Mouse (Mus musculus) neural tube, embryonic 13.5 days (tissue): ENCODE results near the gene Mpeg1. TPM values are rescaled to one million over a fixed set of nuclear protein-coding genes. Genes with fewer than 3 reads are reported as not detected.

Experiments used
- ATAC-seq: fragments of 200-750 bp; cut with Nextera tagmentation; 2 replicates; pipeline ENCODE4 v1.8.0; 2017; ENCODE audit warnings: low read depth, mild to moderate bottlenecking, moderate TSS enrichment, moderate library complexity
- H3K27ac ChIP-seq: fragments of 300-500 bp; sonication (generic); replicated peaks from 2 replicates; pipeline ENCODE4 v1.5.1; 2015; ENCODE audit warnings: moderate library complexity, mild to moderate bottlenecking, inconsistent platforms
- H3K27me3 ChIP-seq: fragments of 300-500 bp; sonication (generic); 2 replicates; pipeline ENCODE4 v1.6.1; 2015; ENCODE audit warnings: mild to moderate bottlenecking, inconsistent platforms
- H3K36me3 ChIP-seq: fragments of 300-500 bp; sonication (generic); 2 replicates; pipeline ENCODE4 v1.6.1; 2015; ENCODE audit warnings: mild to moderate bottlenecking, inconsistent platforms
- H3K4me1 ChIP-seq: fragments of 300-500 bp; sonication (generic); replicated peaks from 2 replicates; pipeline ENCODE4 v1.6.1; 2015; ENCODE audit warnings: inconsistent platforms
- H3K4me2 ChIP-seq: fragments of 300-500 bp; sonication (generic); 2 replicates; pipeline ENCODE4 v1.6.1; 2015; ENCODE audit warnings: inconsistent platforms, mild to moderate bottlenecking, moderate library complexity
- H3K4me3 ChIP-seq: fragments of 300-500 bp; sonication (generic); 2 replicates; pipeline ENCODE4 v1.5.1; 2015; ENCODE audit warnings: mild to moderate bottlenecking, inconsistent platforms
- H3K9ac ChIP-seq: fragments of 300-500 bp; sonication (generic); 2 replicates; pipeline ENCODE4 v1.6.1; 2015; ENCODE audit warnings: moderate library complexity, mild to moderate bottlenecking, inconsistent platforms
- H3K9me3 ChIP-seq: fragments of 300-500 bp; sonication (generic); 2 replicates; pipeline ENCODE4 v1.6.1; 2016; ENCODE audit warnings: inconsistent platforms
- WGBS: fragments of 180-500 bp; shearing (Covaris S2); methylation state at CpG from one replicate; pipeline ENCODE4 v1.1.7; 2015; 5-methylcytosine and 5-hydroxymethylcytosine counted together
- polyA plus RNA-seq: library from polyadenylated mRNA; unstranded; fragments of >200 nt; fragmentation: Nextera tagmentation; extraction: Ambion mirVana; gene quantifications from 2 replicates; pipeline ENCODE4 v1.2.1, GENCODE M21; 2015

The Mpeg1 gene
- polyA plus RNA-seq, 1 experiment from 2014 or later: 0.89 TPM

DNA sequence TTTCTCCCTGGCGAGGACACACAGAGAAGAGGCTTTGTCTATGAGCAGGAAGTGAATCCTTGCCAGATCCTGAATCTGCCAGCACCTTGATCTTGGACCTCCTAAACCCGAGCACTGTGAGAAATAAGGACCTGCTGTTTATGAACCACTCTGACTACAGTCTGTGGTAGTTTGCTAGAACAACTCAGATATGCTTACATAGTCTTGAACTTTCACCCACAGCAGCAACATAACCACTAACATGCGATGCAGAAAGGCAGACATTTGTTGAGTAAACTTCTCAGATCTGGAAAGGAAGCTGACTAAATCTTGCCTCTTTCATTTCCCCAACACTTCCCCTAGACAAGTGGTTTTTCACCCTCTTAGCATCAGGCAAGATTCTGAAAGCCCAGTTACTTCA, 11.3 kb downstream of the Mpeg1 start:
- ATAC-seq: no peak
- Histone ChIP-seq H3K9me3 (no peaks in the 10 kb centered on the region), H3K4me1 (peaks cover 20% of the 10 kb centered on the region), H3K27ac (no peak overlapping the region; the same call in 1 of the 2 replicates), H3K4me3 (no peak overlapping the region), H3K36me3 (peaks cover 82% of the 10 kb centered on the region), H3K4me2 (no peak overlapping the region), H3K27me3 (no peaks in the 10 kb centered on the region), H3K9ac (no peak overlapping the region)
- WGBS: 74% methylated on average over 3 of the region's 3 CpGs

DNA sequence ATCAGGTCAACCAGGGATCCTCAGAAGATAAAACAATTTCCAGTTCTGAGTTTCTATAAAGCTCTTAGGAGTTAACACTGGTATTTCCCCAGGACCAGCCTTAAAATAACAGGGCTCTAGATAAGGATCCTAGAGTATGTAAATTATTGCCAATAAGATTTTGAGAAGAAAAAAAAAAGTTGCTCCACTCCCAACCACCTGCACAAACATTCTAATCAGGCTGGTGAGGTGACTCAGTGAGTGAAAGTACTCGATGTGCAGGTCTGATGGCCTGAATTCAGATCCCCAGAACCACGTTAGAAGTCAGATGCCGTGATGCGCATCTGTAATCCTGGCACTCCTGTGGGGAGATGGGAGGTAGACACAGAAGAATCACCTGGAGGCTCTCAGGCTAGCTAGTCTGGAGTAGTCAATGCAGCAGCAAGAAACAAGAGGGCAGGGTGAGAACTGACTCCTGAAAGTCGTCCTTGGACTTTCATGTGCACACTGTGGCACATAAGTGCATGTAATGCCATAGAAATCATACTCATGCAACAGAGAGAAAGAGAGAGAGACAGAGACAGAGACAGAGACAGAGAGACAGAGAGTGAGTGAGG, 11.9 kb downstream of the Mpeg1 start:
- peaks cover 25% of the 10 kb centered on the region for H3K4me1 ChIP-seq
- H3K27ac ChIP-seq: no peak overlapping the region
- no peak overlapping the region for H3K4me3 ChIP-seq
- H3K27me3 ChIP-seq: no peaks in the 10 kb centered on the region
- H3K4me2 ChIP-seq: no peak overlapping the region
- ATAC-seq: no peak
- WGBS: 88% methylated on average over 5 of the region's 5 CpGs
- no peaks in the 10 kb centered on the region for H3K9me3 ChIP-seq
- peaks cover 82% of the 10 kb centered on the region for H3K36me3 ChIP-seq
- no peak overlapping the region for H3K9ac ChIP-seq

GRCm38 (mm10) chr19:12473201-12473641, 12.6 kb downstream of the Mpeg1 start:
- no peaks in the 10 kb centered on the region for H3K9me3 ChIP-seq
- H3K36me3 ChIP-seq: peaks cover 81% of the 10 kb centered on the region
- H3K4me2 ChIP-seq: no peak overlapping the region
- no peak overlapping the region for H3K4me3 ChIP-seq
- no peak overlapping the region; the same call in 1 of the 2 replicates for H3K27ac ChIP-seq
- 78% methylated on average over 4 of the region's 4 CpGs for WGBS
- no peaks in the 10 kb centered on the region for H3K27me3 ChIP-seq
- no peak for ATAC-seq
- no peak overlapping the region for H3K9ac ChIP-seq
- H3K4me1 ChIP-seq: peaks cover 25% of the 10 kb centered on the region

DNA sequence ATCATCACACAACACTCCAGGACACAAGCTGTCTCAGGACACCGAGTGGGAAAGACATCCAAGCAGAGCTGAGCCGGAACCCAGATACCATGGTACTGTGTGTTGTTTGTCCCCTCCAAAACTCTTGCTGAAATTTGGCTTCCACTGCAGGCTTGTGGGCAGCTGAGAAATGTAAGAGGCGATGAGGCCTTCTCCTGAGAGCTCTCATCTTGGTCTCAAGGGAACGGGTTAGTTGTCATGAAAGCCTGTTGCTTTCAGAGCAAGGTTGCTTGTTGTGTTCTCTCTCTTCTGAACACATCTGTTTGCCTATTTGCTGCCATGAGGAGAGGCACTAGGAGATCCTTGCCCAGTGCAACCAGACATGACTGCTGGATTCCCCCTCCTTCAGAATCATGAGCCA, 13.4 kb downstream of the Mpeg1 start:
- 90% methylated on average over 4 of the region's 4 CpGs for WGBS
- no peak overlapping the region; the same call in 1 of the 2 replicates for H3K27ac ChIP-seq
- H3K9me3 ChIP-seq: no peaks in the 10 kb centered on the region
- no peak for ATAC-seq
- H3K4me3 ChIP-seq: no peak overlapping the region
- H3K9ac ChIP-seq: no peak overlapping the region
- H3K4me2 ChIP-seq: no peak overlapping the region
- H3K4me1 ChIP-seq: peaks cover 25% of the 10 kb centered on the region
- H3K36me3 ChIP-seq: peaks cover 81% of the 10 kb centered on the region
- no peaks in the 10 kb centered on the region for H3K27me3 ChIP-seq

GRCm38 (mm10) chr19:12475380-12476250, 15.0 kb downstream of the Mpeg1 start:
- H3K9ac ChIP-seq: no peak overlapping the region
- H3K4me1 ChIP-seq: peaks cover 25% of the 10 kb centered on the region
- H3K36me3 ChIP-seq: peaks cover 82% of the 10 kb centered on the region
- H3K27me3 ChIP-seq: no peaks in the 10 kb centered on the region
- peak overlapping the region; percentile 68 for H3K27ac ChIP-seq
- no peak overlapping the region for H3K4me2 ChIP-seq
- H3K4me3 ChIP-seq: no peak overlapping the region
- WGBS: 63% methylated on average over 15 of the region's 15 CpGs
- ATAC-seq: peak; percentile 95
- no peaks in the 10 kb centered on the region for H3K9me3 ChIP-seq

DNA sequence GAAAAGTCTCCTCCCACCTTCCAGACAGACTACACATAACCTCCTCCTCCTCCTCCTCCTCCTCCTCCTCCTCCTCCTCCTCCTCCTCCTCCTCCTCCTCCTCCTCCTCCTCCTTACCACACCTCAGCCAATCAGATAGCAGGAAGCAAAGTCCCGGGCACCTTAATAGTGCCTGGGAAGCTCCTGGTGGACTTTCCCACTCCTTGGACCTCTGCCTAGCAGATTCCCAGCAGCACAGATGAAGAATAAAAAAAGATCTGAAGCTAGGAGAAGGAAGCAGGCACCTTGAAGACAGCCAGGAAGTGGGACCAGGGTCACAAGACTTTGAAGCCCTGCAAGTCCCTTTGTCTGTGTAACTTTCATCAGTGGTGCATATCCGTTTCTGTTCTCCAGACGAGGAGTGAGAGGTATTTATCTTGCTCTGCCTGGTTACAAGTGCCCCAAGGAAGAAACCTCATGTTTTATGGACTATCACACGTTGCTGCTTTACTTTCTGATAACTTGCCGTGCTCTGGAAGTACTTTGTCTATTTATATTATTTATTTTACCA, 16.2 kb downstream of the Mpeg1 start:
- Histone ChIP-seq H3K27ac (peak overlapping the region; percentile 68; the same call in 1 of the 2 replicates), H3K4me2 (no peak overlapping the region), H3K4me1 (peaks cover 24% of the 10 kb centered on the region), H3K27me3 (no peaks in the 10 kb centered on the region), H3K4me3 (no peak overlapping the region), H3K36me3 (peaks cover 85% of the 10 kb centered on the region), H3K9ac (no peak overlapping the region), H3K9me3 (no peaks in the 10 kb centered on the region)
- ATAC-seq: no peak
- WGBS: 50% methylated on average over 5 of the region's 5 CpGs

GRCm38 (mm10) chr19:12478369-12478768, 17.8 kb downstream of the Mpeg1 start:
- H3K4me1 ChIP-seq: peaks cover 20% of the 10 kb centered on the region
- H3K27ac ChIP-seq: peak overlapping the region; percentile 29; the same call in 1 of the 2 replicates
- no peak overlapping the region for H3K4me2 ChIP-seq
- H3K9me3 ChIP-seq: no peaks in the 10 kb centered on the region
- H3K9ac ChIP-seq: no peak overlapping the region
- H3K36me3 ChIP-seq: peaks cover 85% of the 10 kb centered on the region
- H3K4me3 ChIP-seq: no peak overlapping the region
- whole genome bisulfite sequencing: 87% methylated on average over 6 of the region's 6 CpGs
- no peak for ATAC-seq
- H3K27me3 ChIP-seq: no peaks in the 10 kb centered on the region

DNA sequence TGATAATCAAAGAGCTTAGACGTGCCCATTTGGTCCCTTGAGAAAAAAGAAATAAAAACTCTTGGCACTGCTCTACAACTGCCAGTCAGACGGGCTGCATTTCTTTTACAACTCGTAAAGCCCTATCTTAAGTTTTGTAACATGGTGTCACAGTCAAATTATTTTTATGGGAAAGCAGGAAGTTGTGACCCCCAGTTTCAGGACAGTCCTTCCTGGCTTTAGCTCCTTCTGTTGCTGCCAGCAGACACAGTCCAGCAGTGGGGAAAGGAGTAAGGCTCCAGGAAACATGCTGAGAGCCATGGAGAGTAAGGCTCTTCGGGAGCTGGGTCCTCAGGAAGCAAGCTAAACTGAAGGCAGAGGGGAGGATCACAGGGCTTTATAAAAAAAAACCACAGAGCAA, 23.2 kb downstream of the Mpeg1 start:
- ATAC-seq: no peak
- H3K36me3 ChIP-seq: peaks cover 76% of the 10 kb centered on the region
- H3K9me3 ChIP-seq: no peaks in the 10 kb centered on the region

DNA sequence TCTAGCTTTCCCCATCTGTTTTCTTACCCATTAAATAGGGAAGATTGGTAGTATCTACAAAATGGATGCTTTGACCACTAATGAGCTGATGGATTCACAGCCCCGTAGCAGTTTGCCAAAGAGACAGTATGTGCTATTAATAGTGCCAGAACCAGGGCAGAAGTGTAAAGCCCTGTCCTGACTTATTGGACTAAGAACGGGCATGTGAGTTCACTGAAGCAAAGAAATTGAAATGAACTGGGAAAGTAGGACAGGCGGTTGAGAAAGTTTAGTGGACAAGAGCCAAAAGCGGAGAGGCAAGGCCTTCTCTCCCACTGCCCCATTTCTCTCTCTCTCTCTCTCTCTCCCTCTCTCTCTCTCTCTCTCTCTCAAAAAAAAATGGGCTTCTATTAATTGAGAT, 23.6 kb downstream of the Mpeg1 start:
- Histone ChIP-seq H3K9ac (no peak overlapping the region), H3K27ac (peak overlapping the region; percentile 67; the same call in 1 of the 2 replicates), H3K36me3 (peaks cover 71% of the 10 kb centered on the region), H3K4me2 (no peak overlapping the region), H3K4me3 (no peak overlapping the region), H3K9me3 (no peaks in the 10 kb centered on the region), H3K27me3 (no peaks in the 10 kb centered on the region), H3K4me1 (peaks cover 39% of the 10 kb centered on the region)
- WGBS: 67% methylated on average over 4 of the region's 4 CpGs
- no peak for ATAC-seq

More for the DNA sequence above, 23.2 kb downstream of the Mpeg1 start:
- H3K4me1 ChIP-seq: peaks cover 35% of the 10 kb centered on the region
- H3K4me2 ChIP-seq: no peak overlapping the region
- H3K27me3 ChIP-seq: no peaks in the 10 kb centered on the region
- no peak overlapping the region for H3K9ac ChIP-seq
- H3K27ac ChIP-seq: peak overlapping the region; percentile 62
- 64% methylated on average over 4 of the region's 4 CpGs for WGBS
- H3K4me3 ChIP-seq: no peak overlapping the region

- H3K9me3 ChIP-seq: no peaks in the 10 kb centered on the region
- H3K4me2 ChIP-seq: no peak overlapping the region
- H3K36me3 ChIP-seq: peaks cover 70% of the 10 kb centered on the region
- peaks cover 49% of the 10 kb centered on the region for H3K4me1 ChIP-seq
- ATAC-seq: no peak
- 71% methylated on average over 13 of the region's 13 CpGs for WGBS
- H3K9ac ChIP-seq: no peak overlapping the region
- H3K27ac ChIP-seq: peak overlapping the region; percentile 67
- H3K27me3 ChIP-seq: no peaks in the 10 kb centered on the region
- H3K4me3 ChIP-seq: no peak overlapping the region
These were observed 24.6 kb downstream of the Mpeg1 start for GRCm38 (mm10) chr19:12485223-12485622.

GRCm38 (mm10) chr19:12485631-12486030, 25.1 kb downstream of the Mpeg1 start:
- H3K4me2 ChIP-seq: no peak overlapping the region
- ATAC-seq: no peak
- no peak overlapping the region for H3K4me3 ChIP-seq
- H3K9me3 ChIP-seq: no peaks in the 10 kb centered on the region
- no peak overlapping the region for H3K9ac ChIP-seq
- H3K36me3 ChIP-seq: peaks cover 70% of the 10 kb centered on the region
- WGBS: 54% methylated on average over 3 of the region's 3 CpGs
- H3K27ac ChIP-seq: peak overlapping the region; percentile 57
- H3K4me1 ChIP-seq: peaks cover 54% of the 10 kb centered on the region
- H3K27me3 ChIP-seq: no peaks in the 10 kb centered on the region

DNA sequence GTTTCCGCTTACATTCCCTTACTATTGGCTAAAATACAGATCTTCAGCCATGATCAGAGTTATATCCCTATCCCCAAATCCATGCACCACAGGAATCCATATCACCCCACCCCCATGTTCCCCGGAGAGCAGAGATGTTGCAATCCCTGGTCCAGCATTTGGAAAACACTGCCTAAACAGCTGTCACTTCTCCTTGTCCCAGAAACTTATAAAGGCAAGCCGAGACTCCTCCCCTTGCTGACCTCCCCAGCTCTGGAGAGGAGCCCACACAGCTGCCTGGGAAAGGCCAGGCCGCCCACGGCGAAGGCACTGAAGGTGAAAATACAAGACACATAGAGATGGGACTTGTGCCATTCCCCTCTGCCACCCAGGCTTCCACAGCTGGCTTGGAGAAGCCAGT, 26.3 kb downstream of the Mpeg1 start:
- no peak overlapping the region for H3K9ac ChIP-seq
- no peaks in the 10 kb centered on the region for H3K27me3 ChIP-seq
- no peak for ATAC-seq
- H3K4me1 ChIP-seq: peaks cover 66% of the 10 kb centered on the region
- H3K36me3 ChIP-seq: peaks cover 70% of the 10 kb centered on the region
- peak overlapping the region; percentile 61; the same call in 1 of the 2 replicates for H3K27ac ChIP-seq
- no peaks in the 10 kb centered on the region for H3K9me3 ChIP-seq
- no peak overlapping the region for H3K4me2 ChIP-seq
- WGBS: 76% methylated on average over 6 of the region's 6 CpGs
- H3K4me3 ChIP-seq: no peak overlapping the region
